Mouse (Mus musculus) C2C12 (cell line): ENCODE measurements around the gene Rec114.

Experiments used
- CEBPB ChIP-seq: IDR thresholded peaks from one replicate; pipeline ENCODE4 v1.6.1; 2011; ENCODE audit warnings: low read depth, mild to moderate bottlenecking, control low read depth, moderate library complexity
- CTCF ChIP-seq: IDR thresholded peaks from one replicate; pipeline ENCODE4 v1.5.1; 2011; ENCODE audit not compliant: control insufficient read depth, insufficient read depth, insufficient read length
- MYOD1 ChIP-seq: IDR thresholded peaks from one replicate; pipeline ENCODE4 v1.6.1; 2011; ENCODE audit warnings: low read depth; ENCODE audit not compliant: control insufficient read depth, insufficient read length
- USF1 ChIP-seq: IDR thresholded peaks from one replicate; pipeline ENCODE4 v1.6.1; 2011; ENCODE audit warnings: low read depth, mild to moderate bottlenecking, control low read depth, moderate library complexity

DNA sequence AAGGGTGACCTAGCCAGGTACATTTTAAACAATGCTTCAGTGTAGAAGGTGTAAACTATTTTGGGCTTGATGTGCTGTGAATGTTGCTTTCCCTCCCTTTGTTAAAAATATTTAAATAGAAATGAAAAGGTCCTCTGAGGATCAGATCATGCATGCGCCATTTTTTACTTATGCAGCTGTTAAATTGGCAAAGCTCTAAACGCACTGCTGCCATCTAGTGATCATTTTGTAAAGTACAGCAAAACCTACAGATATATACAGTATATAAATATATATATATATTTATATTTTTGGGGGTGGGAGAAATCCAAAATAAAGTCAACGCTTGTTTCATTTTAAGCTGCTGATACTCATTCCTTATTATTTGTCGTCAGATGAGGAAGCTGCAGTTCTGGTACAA is 91.8 kb downstream of the Rec114 start:
- TF ChIP-seq MYOD1 (no peak), CTCF (no peak), CEBPB (no peak), USF1 (no peak)
